Mouse (Mus musculus) embryonic facial prominence, embryonic 11.5 days (tissue): ENCODE data around the gene Sirpa. TPM values are rescaled to one million over a fixed set of nuclear protein-coding genes. Genes with fewer than 3 reads are reported as not detected.

ENCODE experiments used
- ATAC-seq: fragments of 200-750 bp; cut with Nextera tagmentation; replicated peaks from 2 replicates; pipeline ENCODE4 v1.8.0; 2017; ENCODE audit warnings: low read depth; ENCODE audit not compliant: insufficient number of reproducible peaks, low FRiP score, low TSS enrichment
- DNase-seq: peaks from one replicate; pipeline ENCODE4 v3.0.0-alpha.2; 2015; ENCODE audit warnings: low spot score
- H3K27ac ChIP-seq: fragments of 300-500 bp; sonication (generic); replicated peaks from 2 replicates; pipeline ENCODE4 v1.5.1; 2014; ENCODE audit warnings: mild to moderate bottlenecking, low read depth, low read length, control low read depth
- H3K27me3 ChIP-seq: fragments of 300-500 bp; sonication (generic); 2 replicates; pipeline ENCODE4 v1.6.1; 2014; ENCODE audit warnings: mild to moderate bottlenecking, low read length, moderate library complexity, mixed read lengths; ENCODE audit not compliant: control insufficient read depth, insufficient read depth
- H3K36me3 ChIP-seq: fragments of 300-500 bp; sonication (generic); replicated peaks from 2 replicates; pipeline ENCODE4 v1.6.1; 2014; ENCODE audit warnings: low read depth, mild to moderate bottlenecking, low read length, moderate library complexity, mixed read lengths; ENCODE audit not compliant: control insufficient read depth, insufficient read depth
- H3K4me1 ChIP-seq: fragments of 300-500 bp; sonication (generic); 2 replicates; pipeline ENCODE4 v1.6.1; 2014; ENCODE audit warnings: low read length, mixed read lengths; ENCODE audit not compliant: control insufficient read depth, insufficient read depth
- H3K4me2 ChIP-seq: fragments of 300-500 bp; sonication (generic); 2 replicates; pipeline ENCODE4 v1.6.1; 2014; ENCODE audit warnings: low read depth, mild to moderate bottlenecking, control low read depth, low read length, moderate library complexity
- H3K4me3 ChIP-seq: fragments of 300-500 bp; sonication (generic); 2 replicates; pipeline ENCODE4 v1.5.1; 2014; ENCODE audit warnings: low read depth, low read length, control low read depth
- H3K9ac ChIP-seq: fragments of 300-500 bp; sonication (generic); replicated peaks from 2 replicates; pipeline ENCODE4 v1.6.1; 2014; ENCODE audit warnings: mild to moderate bottlenecking, control low read depth, low read length
- H3K9me3 ChIP-seq: fragments of 300-500 bp; sonication (generic); replicated peaks from 2 replicates; pipeline ENCODE4 v1.6.1; 2016; ENCODE audit warnings: mild to moderate bottlenecking, low read length, inconsistent platforms, mixed read lengths; ENCODE audit not compliant: control insufficient read depth
- WGBS: fragments of 180-500 bp; shearing (Covaris S2); extraction: QIAGEN DNeasy Blood & Tissue Kit; methylation state at CpG from one replicate; pipeline ENCODE4 v1.1.7; 2014; 5-methylcytosine and 5-hydroxymethylcytosine counted together
- polyA plus RNA-seq: library from polyadenylated mRNA; unstranded; fragments of >200 nt; fragmentation: Nextera tagmentation; extraction: Ambion mirVana; gene quantifications from 2 replicates; pipeline ENCODE4 v1.2.1, GENCODE M21; 2014

Sirpa gene
- polyA plus RNA-seq, 1 experiment from 2014 or later, result 21.2 TPM

DNA sequence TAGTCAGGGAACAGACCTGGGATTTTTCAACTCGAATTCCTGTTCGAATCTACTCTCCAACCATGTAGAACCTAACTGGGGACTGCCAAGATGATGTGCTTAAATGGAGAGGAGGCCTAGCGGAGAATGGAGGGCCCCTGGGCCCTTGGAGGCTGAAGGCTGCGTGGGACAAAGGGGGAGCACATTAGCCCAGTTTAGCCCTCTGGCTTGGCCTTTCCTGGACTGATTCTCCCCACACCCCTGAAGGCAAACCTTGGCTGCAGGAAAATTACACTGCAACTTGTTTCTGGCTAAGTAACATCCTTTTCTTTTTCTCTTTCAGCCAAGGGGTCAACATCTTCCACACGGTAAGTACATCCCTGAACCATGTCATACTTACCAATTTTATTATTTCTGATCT is 28.2 kb downstream of the Sirpa start:
- Histone ChIP-seq H3K27me3 (no peaks in the 10 kb centered on the region), H3K9ac (no peak overlapping the region), H3K4me2 (no peak overlapping the region), H3K4me3 (no peak overlapping the region), H3K9me3 (no peaks in the 10 kb centered on the region), H3K27ac (no peak overlapping the region), H3K4me1 (no peaks in the 10 kb centered on the region), H3K36me3 (peaks cover 3% of the 10 kb centered on the region; the same call in 1 of the 2 replicates)
- ATAC-seq (no peak), DNase-seq (no peak)
- WGBS, result 88% methylated on average over 5 of the region's 5 CpGs

DNA sequence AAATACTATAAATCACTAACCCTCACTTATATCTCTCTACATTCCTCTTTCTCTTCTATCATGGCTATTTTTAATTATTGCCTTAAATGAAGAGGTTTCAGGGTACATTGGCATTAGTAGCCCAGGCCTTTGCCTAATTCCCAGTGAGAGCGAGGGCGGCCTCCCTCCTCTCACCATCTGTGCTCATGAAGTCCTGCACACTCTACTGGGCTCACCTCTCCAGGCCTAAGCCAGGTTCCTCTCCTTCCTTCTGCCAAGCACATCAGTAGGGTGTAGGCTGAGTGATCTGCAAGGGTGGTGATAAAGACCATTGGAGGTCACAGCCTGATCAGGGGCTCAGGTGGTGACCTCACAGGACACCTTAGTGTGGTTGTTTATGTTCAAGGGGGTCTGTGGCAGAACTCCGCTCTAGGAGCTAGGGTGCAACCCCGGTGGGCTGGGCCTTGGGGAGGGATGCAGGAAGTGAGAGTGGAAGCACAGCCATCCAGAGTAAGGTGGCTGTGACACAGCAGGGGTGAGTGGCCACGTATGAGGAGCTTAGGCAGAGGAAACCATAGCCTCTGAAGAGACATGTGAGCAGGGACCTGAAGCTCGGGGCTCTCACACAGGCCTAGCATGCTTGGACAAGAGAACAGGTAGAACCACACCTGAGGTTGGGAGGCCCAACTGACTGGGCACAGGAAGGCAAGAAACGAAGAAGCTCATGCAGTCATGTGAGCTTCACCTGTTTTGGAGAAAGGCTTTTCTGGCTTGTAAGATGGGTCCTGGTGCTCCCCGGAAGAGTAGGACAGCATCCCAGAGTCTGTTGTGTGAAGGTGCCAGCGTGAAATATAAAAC is 29.2 kb downstream of the Sirpa start:
- Histone ChIP-seq H3K36me3 (no peaks in the 10 kb centered on the region), H3K9ac (no peak overlapping the region), H3K27ac (no peak overlapping the region), H3K4me3 (no peak overlapping the region), H3K9me3 (no peaks in the 10 kb centered on the region), H3K4me1 (no peaks in the 10 kb centered on the region), H3K27me3 (no peaks in the 10 kb centered on the region), H3K4me2 (no peak overlapping the region)
- DNase-seq (no peak), ATAC-seq (no peak)
- WGBS, result 85% methylated on average over 9 of the region's 9 CpGs

DNA sequence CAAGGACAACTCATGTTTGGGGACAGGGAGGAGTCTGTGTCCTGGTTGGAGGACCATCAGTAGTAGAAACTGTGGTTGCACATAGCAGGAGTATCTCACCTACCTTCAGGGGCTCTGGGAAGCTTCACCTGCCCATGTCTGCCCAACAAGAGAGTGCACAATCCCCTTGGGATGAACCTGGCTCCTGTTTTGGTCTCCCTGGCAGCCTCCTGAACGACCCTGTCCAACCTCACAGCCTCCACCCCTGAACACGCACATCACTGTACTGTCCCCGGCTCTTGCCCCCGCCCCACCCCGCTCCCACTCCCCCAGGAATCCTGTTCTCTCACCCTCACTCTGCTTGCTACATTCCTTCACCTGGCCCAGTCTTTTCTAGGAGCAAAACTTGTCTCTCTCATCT is 30.3 kb downstream of the Sirpa start:
- no peaks in the 10 kb centered on the region for H3K4me1 ChIP-seq
- H3K9ac ChIP-seq, result no peak overlapping the region
- WGBS, result 90% methylated on average over 5 of the region's 5 CpGs
- no peak overlapping the region for H3K4me3 ChIP-seq
- H3K36me3 ChIP-seq, result no peaks in the 10 kb centered on the region
- no peak overlapping the region for H3K27ac ChIP-seq
- H3K9me3 ChIP-seq, result no peaks in the 10 kb centered on the region
- no peak overlapping the region for H3K4me2 ChIP-seq
- ATAC-seq (no peak), DNase-seq (no peak)
- H3K27me3 ChIP-seq, result no peaks in the 10 kb centered on the region

- Histone ChIP-seq H3K4me3 (no peak overlapping the region), H3K9me3 (no peaks in the 10 kb centered on the region), H3K36me3 (no peaks in the 10 kb centered on the region), H3K4me1 (no peaks in the 10 kb centered on the region), H3K27ac (no peak overlapping the region), H3K4me2 (no peak overlapping the region), H3K27me3 (no peaks in the 10 kb centered on the region), H3K9ac (no peak overlapping the region)
- WGBS, result 86% methylated on average over 7 of the region's 7 CpGs
- no peak for ATAC-seq
- no peak for DNase-seq
These were observed 31.1 kb downstream of the Sirpa start for GRCm38 (mm10) chr2:129623771-129624170.

- no peak overlapping the region for H3K4me3 ChIP-seq
- H3K9me3 ChIP-seq, result no peaks in the 10 kb centered on the region
- H3K36me3 ChIP-seq, result no peaks in the 10 kb centered on the region
- no peaks in the 10 kb centered on the region for H3K27me3 ChIP-seq
- 75% methylated on average over 13 of the region's 13 CpGs for WGBS
- DNase-seq (no peak), ATAC-seq (no peak; the same call in 1 of the 2 replicates)
- H3K4me2 ChIP-seq, result no peak overlapping the region
- H3K9ac ChIP-seq, result no peak overlapping the region
- no peak overlapping the region for H3K27ac ChIP-seq
- no peaks in the 10 kb centered on the region for H3K4me1 ChIP-seq
These were observed 31.7 kb downstream of the Sirpa start for GRCm38 (mm10) chr2:129624246-129624918.

DNA sequence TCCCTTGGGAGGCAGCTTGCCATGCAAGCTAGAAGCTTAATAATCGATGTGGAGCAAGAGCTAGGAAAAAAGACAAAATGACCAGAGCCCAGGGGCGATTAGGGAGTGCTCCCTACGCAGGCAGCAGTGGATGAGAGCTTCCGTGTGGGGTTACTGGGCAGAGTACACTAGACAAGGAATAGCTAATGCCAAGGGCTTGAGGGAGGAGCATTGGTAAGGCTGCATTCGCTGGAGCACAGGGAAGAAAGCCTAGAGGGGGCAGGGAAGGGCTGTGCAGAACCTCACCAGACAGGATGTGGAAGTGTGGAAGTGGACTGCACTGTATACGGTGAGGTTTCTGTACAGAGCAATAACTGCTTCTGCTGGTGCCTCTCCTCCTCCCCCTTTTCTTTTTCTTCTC is 32.3 kb downstream of the Sirpa start:
- Histone ChIP-seq H3K36me3 (no peaks in the 10 kb centered on the region), H3K4me1 (no peaks in the 10 kb centered on the region), H3K27me3 (no peaks in the 10 kb centered on the region), H3K4me3 (no peak overlapping the region), H3K4me2 (no peak overlapping the region), H3K9ac (no peak overlapping the region), H3K9me3 (no peaks in the 10 kb centered on the region), H3K27ac (no peak overlapping the region)
- ATAC-seq, result no peak
- WGBS, result 68% methylated on average over 6 of the region's 6 CpGs
- no peak for DNase-seq

DNA sequence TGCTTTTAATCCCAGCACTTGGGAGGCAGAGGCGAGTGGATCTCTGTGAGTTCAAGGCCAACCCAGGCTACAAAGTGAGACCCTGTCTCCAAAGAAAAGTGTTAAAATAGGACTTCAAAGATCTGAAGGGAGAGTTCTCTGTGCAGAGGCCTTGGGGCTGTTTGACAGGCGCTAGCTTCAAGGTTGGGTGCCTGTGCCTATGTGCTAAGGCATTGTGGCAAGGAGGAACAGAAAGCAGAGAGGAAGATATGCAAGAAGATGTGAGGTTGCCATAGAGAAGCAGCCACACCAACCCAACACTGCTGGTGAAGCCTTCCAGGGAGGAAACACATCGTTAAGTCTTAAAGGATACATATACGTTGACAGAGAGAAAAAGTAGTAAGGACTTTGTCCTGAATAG is 33.2 kb downstream of the Sirpa start:
- ATAC-seq, result no peak

GRCm38 (mm10) chr2:129626621-129627061 is 34.0 kb downstream of the Sirpa start:
- Histone ChIP-seq H3K9me3 (no peaks in the 10 kb centered on the region), H3K4me3 (no peak overlapping the region), H3K36me3 (no peaks in the 10 kb centered on the region), H3K27me3 (no peaks in the 10 kb centered on the region), H3K9ac (no peak overlapping the region), H3K4me1 (no peaks in the 10 kb centered on the region), H3K27ac (no peak overlapping the region), H3K4me2 (no peak overlapping the region)
- 90% methylated on average over 4 of the region's 4 CpGs for WGBS
- no peak for ATAC-seq
- no peak for DNase-seq

More for the DNA sequence above, 33.2 kb downstream of the Sirpa start:
- DNase-seq, result no peak
- H3K4me2 ChIP-seq, result no peak overlapping the region
- no peaks in the 10 kb centered on the region for H3K36me3 ChIP-seq
- H3K4me1 ChIP-seq, result no peaks in the 10 kb centered on the region
- no peaks in the 10 kb centered on the region for H3K9me3 ChIP-seq
- H3K4me3 ChIP-seq, result no peak overlapping the region
- WGBS, result 90% methylated on average over 4 of the region's 4 CpGs
- no peaks in the 10 kb centered on the region for H3K27me3 ChIP-seq
- H3K27ac ChIP-seq, result no peak overlapping the region
- H3K9ac ChIP-seq, result no peak overlapping the region
